Mouse (Mus musculus): ENCODE data around the gene Actbl2. TPM values are rescaled to one million over a fixed set of nuclear protein-coding genes. Genes with fewer than 3 reads are reported as not detected.

Gene Actbl2
- polyA plus RNA-seq (2014; fragmentation: Illumina TruSeq; extraction: RNeasy Lipid Tissue Mini Kit (QIAGEN cat#74804); ENCODE audit: low read depth, low replicate concordance) = not detected

DNA sequence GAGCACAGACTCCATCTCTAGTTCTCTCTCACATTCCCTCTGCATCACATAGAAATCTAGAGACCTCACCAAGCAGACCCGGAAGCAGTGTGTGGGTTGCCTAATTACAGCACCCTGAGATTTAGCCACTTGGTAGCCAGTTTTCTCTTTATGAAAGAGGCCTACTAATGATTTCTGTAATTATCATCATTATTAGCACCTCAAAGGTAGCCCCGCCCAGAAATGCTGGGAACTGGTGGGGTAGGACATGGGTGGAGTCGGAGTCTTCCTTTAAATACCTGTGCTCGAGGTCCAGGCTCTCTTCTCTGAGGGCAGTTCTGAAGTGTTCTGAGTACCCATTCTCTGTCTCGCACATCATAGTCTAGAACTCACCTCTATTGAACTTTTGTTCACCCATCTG is at the start of gene Actbl2:
TSS of gene Actbl2 (plus strand) at position 301 of the 400 bp plus-strand sequence.

Other genes with a start within 250 kb of the Actbl2 start
- 58.4 TPM for gene Gpbp1, start 235.1 kb downstream of the Actbl2 start, polyA plus RNA-seq (2014; fragmentation: Illumina TruSeq; extraction: RNeasy Lipid Tissue Mini Kit (QIAGEN cat#74804); ENCODE audit: low read depth, low replicate concordance)

Measured in heart, adult 10 weeks (tissue).